Mouse (Mus musculus) mouse trophoblast stem cell (cell line): ENCODE results near the gene R3hdm4.

ENCODE experiments used
- in situ Hi-C, 2 experiments: fragments of 300-500 bp; cut with MseI, MboI; formaldehyde crosslinking; loops; 2 replicates in 1 of 2; 3 replicates in 1 of 2; pipeline ENCODE4 v1.15.1; 2025

Gene R3hdm4

DNA sequence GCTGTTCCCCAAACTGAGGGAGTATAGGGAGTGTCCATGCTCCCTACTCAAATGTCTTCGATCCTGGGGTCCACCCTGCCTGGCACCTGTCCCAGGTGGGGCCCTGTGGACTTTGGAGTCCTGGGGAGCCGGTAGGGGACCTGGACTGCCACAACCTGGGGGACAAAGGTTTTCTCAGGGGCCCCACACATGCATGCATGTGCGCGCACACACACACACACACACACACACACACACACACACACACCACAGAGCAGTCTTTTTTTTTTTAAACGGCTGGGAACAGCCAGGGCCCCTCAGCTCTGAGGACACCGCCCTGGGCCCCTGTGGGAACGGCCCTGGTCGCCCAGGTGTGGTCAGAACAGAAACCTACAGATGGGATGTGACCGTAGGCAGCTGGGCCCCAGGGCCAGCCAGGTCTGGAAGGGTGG is 22.5 kb upstream of the R3hdm4 start:
- in situ Hi-C loops = no loop called here

DNA sequence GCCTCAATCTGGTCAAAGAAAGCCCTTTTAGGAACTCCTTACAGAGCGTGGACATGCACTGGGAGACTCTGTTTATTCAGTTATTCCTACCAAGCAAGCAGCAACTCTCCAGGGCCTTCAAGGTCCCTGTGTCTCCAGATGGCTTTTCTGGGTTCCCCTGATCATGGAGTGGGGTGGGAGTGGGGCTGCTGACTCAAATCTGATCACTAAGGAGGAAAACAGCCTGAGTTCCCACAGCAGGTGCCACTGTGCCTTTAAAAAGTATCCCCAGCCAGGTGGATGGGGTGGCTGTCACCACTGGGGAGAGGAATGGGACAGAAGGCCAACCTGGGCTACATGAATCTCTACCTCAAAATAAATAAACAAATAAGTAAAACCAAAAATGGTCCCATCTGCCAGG is 22.0 kb upstream of the R3hdm4 start:
- in situ Hi-C loops = no loop called here

DNA sequence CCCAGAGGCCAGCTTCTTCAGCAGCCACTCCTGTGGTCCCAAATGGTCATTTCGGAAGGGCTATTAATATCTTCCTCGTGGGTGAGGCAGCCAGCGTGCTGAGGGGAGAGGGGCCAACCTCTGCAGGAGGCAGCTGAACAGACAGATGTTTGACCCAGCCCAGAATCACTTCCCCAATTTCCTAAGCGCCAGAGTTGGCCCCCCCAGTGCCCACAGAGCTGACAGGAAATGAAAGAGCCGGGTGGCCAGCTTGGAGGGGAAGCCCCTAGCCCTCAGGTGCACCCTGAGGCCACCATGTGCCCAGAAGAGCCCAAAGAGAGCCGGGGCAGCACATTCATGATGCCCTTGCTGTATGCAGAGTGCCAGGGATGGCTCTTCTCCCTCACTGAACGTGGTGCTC is 19.7 kb upstream of the R3hdm4 start:
- in situ Hi-C loops = no loop called here

DNA sequence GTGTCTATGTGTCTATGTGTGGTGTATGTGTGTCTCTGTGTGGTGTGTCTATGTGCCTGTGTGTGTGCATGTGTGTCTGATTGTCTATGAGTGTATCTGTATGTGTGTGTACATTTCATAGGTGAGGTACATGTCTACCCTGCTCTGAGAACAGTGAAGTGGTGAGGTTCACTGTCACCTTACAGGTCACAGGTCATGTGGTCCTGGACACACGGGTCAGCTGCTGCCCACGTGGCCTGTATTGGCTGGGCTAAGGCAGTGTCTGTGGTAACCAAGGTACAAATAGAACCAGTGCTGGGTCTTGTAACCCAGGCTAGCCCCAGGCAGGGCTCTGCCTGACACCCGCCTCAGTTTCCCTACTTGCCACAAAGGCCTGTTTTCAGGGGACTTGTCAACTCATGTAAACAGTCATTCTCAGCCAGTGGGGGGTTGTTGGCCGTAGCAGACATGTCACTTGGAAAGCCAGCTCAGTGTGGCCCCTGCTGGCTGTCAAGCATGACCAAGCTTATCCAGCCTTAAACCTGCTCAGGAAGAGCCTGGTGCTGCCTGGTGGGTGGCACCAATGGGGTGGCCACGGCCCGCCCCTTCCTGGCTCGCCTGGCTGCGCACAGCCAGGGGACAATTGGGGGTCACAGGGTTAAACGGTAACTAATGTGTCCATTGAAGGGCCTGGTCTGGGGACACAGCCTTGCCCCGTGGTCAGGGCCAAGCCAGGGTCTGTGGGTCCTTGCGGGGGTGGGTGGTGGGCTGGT is 16.9 kb upstream of the R3hdm4 start:
- in situ Hi-C loops = no loop called here

DNA sequence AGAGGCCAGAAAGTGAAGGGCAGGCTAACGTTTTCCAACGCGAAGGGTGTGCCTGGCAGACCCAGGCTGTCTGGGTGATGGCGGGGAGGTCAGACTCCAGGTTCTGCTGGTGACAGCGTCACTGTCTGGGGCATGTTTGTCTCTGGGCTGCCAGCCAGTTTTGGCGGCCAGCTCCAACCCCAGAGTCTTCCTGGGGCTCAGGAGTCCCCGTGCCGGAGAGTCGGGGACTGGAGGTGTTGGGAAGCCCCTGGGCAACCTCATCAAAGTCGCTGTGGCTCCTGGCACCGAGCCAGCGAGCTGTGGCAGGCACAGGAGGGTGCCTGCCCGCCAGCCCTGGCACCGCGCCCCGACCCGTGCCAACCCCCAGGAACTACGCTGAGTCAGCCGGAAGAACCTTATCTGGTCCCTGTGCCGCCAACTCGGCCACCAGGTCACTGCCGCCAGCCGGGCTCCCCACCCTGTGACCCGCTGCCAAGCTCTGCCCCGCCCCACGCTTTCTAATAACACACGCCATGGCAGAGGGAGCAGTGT is 16.0 kb upstream of the R3hdm4 start:
- in situ Hi-C loops = no loop called here

DNA sequence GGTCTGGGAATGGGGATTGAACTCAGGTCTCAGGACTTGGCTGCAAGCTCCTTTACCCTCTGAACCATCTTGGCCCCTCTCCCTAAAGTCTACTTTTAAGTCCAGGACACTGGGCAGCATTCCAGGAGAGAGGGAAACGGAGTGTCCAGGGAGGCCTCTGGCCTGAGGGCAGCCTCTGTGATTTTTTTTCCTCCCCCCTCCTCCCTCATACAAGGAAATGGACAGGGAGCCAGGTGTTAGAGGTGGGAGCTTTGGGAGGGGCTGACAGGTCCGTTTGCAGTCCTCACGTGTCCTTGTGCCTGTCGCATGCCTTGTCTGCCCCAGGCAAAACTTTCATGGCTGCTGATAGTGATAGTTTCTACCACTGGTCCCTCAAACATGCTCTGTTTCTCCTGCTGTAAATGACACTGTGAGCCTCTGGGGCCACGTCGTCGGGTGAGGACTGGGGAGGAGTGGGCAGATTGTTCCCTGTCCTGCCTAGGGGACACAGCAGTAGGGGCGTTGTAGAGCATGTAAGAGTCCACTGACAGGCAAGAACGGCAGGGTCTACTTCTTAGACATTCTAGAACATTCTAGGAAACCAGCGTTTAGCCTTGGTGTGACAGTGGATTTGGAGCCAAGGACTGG is 15.4 kb upstream of the R3hdm4 start:
- in situ Hi-C loops = no loop called here

DNA sequence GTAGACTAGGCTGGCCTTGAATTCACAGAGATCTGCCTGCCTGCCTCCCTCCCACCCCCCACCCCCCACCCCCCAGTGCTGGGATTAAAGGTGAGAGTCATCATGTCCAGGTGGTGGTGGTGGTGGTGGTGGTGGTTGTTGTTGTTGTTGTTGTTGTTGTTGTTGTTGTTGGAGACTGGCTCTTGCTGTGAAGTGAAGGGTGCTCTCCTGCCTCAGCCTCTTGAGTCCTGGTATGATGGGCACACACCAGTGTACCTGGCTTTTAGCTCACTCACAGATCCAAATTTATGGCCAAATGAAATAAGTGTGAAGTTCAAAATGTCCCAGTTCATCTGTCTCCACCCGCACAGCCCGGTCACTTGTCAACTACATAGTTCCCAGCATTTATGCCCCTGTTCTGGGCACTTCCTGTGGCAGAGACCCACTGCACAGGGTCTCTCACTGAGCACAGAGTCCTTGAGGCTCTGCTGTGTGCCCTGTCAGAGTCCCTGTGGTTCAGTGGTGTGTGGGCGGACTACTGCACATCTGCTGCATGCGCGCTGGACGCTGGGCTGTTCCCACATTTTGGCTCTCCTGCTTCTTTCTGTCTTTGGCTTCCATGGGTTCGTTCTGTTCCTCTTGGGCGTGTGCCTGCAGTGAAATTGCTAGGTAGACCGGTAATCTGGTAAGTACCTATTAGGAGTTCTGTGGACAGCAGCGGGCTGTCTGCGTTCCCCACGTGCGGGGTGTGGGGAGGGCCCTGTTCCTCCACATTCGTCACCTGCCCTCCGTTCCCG is 14.0 kb upstream of the R3hdm4 start:
- in situ Hi-C loops = no loop called here

DNA sequence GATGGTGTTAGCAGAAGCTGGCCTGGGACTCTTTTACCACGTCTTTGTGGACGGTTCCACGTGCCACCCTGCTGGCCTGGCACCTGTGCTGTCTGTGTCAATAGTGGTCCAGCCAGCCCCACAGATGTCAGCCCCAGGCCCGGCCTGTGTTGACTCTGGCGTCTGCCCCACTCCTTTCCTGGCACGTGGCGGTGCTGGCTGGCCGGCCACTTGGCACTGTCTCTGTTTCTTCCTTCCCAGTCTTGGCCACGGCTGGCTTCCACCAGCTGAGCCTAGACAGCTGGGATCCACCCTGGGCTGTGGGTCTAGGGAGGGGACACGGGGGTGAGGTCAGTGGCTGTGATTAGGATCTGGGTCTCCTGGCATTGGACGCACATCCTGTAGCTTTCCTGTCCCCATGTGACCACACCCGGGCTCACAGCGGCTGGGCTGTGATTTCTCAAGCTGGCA is 13.3 kb upstream of the R3hdm4 start:
- in situ Hi-C loops = no loop called here

DNA sequence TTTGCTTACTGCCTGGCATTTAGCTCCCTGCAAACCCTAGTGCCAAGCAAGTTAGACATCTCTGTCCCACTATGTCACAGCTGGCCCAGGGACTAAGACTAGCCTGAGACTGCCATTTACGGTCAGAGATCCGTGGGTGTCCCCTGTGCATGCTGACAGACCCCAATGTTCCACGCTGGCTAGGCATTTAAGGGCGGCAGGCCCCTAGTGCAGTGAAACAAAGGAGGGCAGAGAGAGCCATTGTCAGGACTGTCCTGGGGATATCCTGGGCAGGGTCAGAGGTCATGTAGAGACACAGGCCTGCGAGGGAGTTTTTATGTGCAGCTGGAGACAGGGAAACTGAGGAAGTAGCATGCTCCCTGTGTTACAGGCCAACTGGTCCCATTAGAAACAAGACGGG is 12.9 kb upstream of the R3hdm4 start:
- in situ Hi-C loops = no loop called here

DNA sequence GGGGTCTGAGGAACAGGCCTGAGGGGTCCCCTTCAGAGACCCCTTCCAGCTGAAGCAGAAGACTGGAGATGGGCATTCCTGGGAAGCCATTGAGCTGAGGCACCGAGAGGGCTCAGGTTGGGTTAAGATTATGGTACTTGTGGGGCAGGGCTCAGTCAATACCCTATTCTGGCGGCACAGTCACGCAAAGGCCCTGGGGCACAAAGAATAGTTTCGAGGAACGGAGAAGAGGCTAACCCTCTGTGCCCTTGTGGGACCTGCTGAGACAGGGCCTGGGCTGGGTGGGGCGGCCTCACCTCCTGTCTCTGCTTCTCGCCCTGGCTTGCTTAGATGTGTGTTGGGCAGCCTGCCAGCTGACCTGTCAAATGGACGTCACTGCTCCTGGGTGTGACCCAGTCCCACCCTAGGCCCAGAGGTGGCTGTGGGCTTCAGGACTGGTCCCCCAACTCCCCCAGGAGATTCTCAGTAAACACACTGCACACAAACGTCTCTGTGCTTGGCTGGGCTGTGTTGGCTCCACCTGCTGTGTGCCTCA is 12.2 kb upstream of the R3hdm4 start:
- in situ Hi-C loops = no loop called here

DNA sequence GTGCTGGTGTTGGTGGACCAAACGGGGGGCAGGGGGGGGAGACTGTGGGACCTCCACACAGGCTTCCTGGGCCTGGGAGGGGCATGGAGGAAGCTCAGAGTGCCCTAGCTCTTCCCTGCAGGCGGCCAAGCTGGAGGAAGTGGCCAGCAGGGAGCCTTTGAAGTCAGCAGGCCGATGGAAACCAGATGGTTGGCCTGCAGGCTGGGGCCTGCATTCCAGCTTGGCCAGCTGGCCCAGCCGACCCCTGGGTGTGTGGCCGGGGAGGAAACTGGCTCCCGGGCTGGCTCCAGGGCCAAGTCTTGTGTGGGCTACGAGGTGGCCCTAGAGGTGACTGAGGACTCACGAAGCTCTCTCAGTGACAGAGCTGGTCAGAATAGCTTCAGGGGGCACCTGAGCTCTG is 11.7 kb upstream of the R3hdm4 start:
- in situ Hi-C loops = no loop called here

DNA sequence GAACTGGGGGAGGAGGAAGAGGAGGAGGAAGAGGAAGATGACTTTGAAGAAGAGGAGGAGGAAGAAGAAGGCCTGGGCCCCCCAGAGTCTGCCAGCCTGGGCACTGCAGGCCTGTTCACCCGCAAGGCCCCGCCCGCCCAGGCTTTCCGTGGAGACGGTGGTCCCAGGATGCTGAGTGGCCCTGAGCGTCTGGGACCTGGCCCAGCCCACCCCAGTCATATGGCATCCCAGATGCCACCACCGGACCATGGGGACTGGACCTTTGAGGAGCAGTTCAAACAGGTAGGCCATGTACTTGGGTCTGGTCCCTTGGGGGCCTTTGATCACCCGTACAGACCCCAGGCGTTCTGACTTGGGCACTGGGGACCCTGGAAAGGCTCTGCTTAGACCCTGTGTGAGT is 10.8 kb upstream of the R3hdm4 start:
- in situ Hi-C loops = no loop called here

DNA sequence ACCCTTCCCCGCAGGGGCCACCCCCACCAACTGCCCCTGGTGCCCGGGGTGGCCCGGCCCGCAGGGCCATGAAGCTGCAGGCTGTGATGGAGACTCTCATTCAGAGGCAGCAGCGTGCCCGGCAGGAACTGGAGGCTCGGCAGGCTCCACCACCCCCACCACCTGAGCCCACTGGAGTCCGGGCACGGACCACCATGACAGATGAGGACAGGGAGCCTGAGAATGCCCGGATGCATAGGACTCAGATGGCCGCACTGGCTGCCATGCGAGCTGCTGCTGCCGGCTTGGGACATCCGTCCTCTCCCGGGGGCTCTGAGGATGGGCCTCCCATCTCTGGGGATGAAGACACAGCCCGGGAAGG is 9.8 kb upstream of the R3hdm4 start:
- in situ Hi-C loops = no loop called here

DNA sequence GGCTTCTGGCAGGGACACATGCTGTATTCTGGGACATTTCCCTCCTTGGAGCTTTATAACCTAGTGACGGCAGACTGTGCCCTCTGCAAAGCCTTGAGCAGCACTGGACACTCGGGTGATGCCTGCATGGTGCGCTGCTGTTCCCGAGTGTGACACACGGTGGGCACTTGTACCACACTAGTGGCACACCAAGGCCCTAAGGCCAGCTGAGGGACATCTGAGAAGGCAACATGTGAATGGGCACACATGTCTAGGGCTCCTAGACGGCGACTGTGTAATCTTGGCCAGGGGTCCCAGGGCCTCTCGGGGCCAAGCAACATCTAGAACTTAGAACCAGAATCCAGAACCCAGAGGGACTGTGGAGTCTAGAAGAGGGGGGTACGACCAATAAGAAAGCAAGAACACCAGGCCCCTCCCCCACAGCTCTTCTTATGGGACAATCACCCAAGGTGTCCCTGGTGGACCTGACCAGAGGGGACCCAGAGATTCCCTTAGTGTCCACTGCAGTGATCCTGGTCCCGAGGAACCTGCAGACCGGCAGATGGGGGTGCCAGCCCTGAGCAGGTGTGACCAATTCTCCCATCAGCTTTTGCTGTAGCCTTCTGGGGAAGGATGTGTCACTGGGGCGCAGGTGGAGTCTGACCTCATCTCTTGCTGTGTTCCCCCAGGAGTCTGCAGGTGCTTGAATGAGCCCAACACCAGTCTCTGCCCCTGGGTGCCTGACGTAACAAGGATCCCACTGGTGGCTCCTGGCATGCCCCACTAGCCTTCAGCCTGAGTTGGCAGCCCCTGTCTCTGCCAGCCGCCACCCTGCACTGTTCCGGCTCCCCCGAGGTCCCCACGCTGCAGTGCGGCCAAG is 9.2 kb upstream of the R3hdm4 start:
- in situ Hi-C loops = no loop called here

DNA sequence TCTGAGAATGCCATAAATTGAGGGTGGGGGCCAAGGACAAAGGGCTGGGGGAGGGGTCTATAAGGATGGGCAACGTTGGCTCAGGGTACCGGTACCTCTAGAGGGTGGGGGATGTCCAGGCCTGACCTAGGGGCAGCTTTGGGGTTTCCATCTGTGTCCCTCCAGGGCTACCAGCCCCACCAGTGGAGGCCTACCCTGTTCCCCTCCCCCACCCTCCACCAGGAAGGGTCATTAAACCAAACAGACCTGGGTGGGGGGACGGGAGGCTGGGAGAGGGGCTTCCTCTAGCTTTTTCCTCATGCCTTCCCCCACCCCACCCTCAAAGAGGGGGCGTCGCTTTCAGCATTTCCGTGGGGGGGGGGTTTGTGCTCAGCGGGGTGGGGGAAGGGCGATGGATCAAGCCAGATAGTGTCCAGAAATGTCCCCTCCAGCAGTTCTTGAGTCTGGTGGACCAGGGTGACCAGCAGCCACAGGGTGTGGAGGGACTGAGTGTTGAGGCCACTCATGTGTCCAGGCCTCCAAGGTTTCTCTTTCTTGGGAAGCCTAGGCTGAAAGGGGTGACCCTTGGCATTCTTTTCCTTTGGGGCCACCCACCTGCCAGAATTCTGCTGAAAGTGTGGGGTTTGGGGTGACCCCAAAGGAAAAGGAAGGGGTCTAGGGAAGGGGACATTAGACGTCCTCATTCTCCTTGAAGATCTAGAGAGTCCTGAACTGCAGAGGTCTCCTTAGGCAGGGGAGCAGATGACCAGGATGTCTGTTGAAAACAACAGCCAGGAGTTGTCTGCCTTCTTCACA is 8.1 kb upstream of the R3hdm4 start:
- in situ Hi-C loops = no loop called here

DNA sequence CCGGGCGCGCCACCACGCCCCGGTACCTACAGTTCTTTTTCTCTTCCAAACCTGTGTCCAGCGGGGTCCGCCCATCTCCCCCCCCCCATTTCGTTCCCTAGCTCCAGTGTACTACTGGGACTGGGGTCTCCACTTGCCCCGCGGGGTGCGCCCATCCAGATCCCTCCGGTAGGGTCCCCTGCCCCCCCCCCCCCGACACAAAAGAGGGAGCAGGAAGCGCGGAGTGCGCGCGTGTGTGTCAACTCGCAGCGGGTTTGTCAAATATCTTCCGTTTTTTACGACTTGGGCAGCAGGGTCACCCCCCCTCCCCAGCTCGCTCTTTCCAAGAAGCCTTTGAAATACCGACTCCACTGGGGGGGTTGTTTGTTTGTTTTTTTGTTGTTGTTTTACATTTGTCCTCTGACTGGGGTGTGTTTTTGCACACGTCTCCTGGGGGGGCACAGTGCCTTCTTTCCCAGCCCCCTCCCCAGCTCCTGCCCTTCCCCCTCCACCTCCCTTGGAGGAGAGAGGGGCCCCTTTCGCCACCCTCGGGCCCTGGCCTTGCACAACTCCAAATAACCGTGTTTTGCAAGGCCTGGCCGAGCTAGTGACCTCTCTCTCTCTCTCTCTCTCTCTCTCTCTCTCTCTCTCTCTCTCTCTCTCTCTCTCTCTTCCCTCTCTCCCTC is 7.2 kb upstream of the R3hdm4 start:
- in situ Hi-C loops = no loop called here

DNA sequence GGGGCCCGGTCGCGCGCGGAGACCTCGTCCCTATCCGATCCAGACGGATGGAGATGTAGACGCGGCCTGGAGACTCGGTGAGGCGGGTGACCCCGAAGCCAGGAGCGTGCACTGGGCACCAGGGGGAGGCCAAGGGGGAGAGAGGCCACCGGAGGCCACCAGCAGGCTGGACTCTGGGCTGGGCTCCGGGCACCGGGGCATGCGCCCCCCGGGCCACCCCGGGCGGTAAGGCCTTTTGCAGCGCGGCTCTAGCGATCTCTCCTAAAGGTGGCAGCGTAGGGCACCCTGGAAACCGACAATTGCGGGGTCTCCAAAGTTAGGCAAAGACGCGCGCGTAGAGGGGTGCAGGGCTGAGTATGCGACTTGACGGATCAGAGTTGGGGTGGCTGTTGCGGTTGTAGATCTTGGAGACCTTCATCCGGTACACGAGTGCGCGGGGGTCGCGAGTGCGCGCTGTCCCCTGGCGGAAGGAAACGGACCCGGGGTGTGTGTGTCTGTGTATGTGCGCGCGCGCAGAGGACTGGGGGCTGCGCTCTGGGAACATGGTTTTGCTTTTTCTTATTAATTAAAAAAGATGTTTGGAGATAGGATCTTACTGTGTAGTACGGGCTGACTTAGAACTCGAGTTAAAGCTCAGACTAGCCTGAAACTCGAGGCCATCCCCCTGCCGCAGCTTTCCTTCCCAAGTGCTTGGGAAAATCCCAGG is 6.5 kb upstream of the R3hdm4 start:
- in situ Hi-C loops = no loop called here

DNA sequence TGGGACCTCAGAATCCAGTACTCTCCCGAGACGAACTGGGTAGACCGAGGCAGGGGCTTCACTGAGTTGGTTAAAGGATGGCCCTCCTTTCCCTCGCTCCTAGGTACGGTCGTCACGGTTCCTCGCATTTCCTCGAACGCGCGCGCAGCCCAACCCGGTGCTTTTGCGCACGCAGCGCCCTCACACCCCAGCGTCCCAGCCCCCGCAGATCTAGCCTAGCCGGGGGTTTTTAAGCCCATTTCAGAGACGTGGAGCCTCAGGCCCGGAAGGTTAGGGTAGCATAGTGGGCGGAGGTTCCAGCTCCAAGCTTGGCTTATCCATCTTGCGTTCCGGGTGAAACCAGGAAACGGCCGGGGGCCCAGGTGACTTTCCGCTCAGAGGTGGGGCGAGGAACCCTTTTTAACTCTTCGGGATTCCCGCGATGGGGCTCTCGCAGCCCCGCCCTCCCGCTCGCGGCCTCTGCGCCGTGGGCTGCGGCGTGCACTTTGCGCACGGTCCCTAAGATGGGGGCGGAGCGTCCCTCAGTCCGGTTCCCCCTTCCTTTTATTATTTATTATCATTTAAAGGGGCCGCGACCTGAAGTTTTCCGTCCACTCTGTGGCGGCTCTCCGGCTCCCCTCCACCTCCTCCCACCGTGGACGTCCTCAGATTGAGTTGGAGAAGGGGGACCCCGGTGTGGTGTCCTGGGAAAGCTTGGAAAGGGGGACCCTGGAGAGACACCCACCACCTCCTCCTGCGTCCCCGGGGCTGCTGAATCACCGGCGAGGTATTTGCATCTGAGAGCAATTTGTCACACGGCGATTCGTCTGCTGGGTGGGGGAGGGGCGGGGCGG is 5.7 kb upstream of the R3hdm4 start, which contains the start of gene Arid3a:
TSS of gene Arid3a (plus strand) at position 553 of the 833 bp plus-strand sequence.
- in situ Hi-C loops = no loop called here
